Mouse (Mus musculus): ENCODE measurements around the gene Dscam. TPM values are rescaled to one million over a fixed set of nuclear protein-coding genes. Genes with fewer than 3 reads are reported as not detected.

Gene Dscam
- total RNA-seq, 2 experiments from 2014 or later, result not detected

DNA sequence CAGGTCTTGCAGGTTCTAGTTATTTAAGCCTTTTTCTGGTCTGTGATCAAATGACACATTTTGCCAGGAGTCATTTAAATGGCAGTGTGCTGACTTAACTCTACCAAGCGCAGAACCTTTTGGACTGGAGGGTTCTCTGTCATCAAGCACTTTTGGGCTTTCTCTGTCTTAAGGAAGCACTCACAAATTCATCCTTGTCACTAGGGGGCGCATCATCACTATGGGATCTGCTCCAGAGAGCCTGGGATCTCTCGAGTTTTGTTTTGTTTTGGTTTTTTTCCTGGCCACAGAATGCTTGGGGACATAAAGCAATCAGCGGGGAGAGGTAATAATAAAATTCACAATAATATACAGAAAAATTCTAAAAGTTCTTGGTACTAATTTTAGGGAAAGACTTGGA is 486.0 kb downstream of the Dscam start:
- ATAC-seq (replicated peaks; ENCODE audit: low FRiP score, poor library complexity, severe bottlenecking), result 0 out of 2 replicates have a peak, but pooled peaks have one; percentile 33

DNA sequence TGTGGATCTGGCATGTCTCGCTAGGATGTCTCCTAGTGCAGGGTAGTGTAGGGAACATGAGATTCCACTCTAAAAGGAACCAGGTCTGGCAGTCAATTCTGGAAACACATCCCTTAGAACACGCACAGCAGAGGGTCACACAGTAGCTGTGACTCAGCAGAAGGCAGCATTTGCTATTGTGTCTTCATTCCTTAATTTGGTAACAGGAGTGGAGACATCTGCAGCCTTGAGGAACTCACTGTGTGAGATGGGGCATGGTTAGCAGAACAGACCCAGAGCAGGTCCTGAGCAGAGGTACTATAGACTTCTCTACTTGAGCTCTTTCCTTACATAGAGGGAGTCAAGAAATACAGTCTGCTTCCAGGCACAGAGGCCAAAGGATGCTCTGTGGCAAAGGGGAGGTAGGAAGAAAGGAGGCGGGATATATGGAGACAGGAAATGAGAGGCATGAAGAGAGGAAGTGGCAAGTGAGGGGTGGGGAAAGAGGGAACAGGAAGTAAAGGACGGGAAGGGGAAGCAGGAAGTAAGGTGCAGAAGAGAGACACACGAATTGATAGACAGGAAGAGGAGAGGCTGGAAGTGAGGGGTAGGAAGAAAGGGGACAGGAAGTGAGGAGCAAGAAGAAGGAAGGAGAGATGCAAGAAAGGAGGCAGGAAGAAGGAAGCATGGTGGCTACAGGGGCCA is 488.1 kb downstream of the Dscam start:
- no peak for ATAC-seq (replicated peaks; ENCODE audit: low FRiP score, poor library complexity, severe bottlenecking)

DNA sequence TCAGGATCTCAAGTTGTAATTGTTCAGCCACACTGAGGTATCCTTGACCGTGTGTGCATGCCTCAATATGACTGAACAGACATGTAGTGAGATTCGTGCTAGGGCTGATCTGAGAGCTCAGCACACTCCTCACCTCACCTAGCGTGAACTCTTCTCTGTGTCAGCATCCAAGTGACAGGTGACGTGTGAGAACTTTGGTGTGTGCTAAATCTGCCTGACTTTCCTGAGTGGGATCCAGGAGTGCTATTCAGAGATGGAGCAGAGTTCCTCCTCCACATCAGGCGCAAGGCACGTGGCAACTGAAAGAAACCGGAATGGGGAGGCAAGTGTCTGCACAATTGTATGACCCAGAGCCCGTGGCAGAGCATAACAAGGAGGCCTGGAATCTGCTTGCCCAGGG is 490.6 kb downstream of the Dscam start:
- ATAC-seq (replicated peaks; ENCODE audit: low FRiP score, poor library complexity, severe bottlenecking), result no peak

DNA sequence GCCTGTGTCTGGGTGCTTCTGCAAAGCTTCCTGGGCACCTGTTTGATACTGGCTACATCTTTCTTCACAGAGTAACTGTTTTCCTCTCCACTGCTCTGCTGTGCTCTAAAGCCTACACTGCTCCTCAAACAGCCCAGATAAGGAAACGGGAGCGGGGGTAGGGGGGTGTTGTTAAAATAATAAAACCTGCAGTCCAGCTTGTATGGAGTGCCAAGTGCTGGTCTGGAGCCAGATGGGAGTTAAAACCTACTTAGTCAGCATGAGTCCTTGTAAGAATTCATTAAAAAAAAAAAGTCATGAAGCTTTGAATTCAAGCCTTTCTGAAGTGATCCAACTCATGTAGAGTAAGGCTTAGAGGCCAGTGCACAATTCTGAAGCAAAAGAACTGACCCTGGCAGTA is 493.1 kb downstream of the Dscam start:
- no peak for ATAC-seq (replicated peaks; ENCODE audit: low FRiP score, poor library complexity, severe bottlenecking)

DNA sequence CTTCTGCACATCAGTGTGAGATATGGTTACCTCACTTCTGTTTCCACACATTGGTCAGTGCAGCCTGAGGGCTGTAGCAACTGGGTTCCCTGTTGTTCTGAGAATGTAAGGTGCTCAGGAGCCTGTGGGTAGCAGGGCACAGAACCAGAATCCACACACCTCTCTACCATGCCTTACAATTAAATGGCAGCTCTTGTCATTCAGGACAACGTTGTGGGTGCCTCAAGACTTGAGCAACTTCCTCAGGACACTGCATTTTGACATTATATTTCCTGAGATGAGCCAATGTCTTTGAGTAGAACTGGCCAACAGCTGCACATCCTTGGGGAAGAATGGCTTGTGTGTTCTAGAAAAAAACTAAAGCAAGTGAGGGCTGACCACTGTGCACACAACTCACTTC is 493.9 kb downstream of the Dscam start:
- ATAC-seq (replicated peaks; ENCODE audit: low FRiP score, poor library complexity, severe bottlenecking), result no peak

DNA sequence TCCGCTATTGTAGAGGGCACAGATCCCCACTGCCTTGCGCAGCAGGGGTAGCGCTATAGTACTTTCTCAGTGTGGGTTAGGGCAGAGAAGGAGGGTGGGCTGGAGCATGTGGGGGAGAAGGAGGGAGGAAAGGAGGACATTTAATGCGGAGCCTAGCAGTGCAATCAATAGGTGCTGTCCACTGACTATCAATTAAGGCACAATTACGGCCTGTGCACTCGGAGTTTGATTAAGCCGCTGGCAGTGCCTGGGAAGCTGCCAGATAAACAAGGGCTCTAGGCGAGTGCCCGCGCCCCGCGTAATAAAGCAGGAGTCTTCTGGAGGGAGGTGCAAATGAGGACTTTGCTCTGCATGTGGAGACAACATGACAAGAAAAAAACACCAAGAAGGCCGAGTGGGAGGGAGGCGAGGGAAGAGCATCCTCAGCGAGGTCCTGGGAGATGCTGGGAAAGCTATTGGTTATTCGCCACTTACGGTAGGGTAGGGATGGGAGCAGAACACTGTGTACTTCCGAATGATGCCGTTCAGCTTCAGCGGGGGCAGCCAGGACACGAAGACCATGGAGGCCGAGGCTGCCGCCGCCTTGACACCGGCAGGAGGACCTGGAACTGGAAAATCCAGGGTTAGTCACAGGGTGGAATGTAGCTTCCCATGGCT is 497.2 kb downstream of the Dscam start:
- ATAC-seq (replicated peaks; ENCODE audit: low FRiP score, poor library complexity, severe bottlenecking), result no peak

DNA sequence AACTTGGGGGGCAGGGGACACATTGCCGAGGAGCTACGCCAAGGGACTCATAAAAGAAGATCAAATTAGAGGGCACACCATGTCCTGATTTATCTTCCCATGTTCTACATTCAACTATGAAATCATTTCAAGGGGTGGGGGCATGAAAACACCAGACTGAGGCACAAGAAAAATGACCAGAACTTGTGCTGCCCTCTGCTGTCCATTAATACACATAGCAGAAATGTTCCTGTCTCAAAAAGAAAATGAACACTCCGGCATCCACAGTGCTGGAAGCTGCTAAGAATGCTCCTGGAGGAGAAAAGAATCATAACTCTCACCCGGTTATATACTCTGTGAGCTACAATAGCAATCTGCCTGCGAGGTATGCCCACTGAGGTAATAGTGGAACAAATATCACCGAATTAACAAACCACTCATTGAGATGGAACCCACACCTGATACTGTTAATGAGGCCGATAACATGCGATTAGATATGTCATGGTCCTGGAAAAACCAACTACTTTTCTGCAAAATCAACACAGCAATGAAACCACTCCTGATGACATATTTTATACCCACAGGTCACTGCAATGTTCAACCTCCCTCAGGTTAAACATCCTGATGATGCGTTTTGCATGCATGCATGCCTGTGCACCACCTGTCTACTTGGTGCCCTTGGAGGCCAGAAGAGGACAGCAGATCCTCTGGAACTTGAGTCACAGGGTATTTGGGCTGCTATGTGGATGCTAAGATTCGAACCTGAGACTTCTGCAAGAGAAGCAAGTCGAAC is 498.8 kb downstream of the Dscam start:
- no peak for ATAC-seq (replicated peaks; ENCODE audit: low FRiP score, poor library complexity, severe bottlenecking)

DNA sequence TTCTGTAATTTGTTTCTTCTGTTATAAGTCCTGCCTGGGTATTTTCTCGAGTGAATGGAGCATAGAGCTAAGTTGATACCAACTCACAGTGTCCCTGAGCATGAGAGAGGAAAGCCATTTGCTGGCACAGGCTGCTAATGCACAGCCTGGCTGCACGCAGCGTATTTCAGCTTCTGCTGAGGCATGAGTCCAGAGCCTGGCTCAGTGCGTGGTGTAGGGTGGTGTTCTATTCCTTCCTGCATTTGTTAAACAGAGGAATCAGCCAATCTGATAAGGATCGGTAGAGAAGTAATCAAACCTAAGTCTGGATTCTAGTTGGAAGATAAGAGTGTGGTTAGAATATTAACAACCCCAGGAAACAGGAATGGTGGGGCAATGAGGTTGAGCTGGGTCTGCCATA is 500.8 kb downstream of the Dscam start:
- ATAC-seq (replicated peaks; ENCODE audit: low FRiP score, poor library complexity, severe bottlenecking), result no peak

DNA sequence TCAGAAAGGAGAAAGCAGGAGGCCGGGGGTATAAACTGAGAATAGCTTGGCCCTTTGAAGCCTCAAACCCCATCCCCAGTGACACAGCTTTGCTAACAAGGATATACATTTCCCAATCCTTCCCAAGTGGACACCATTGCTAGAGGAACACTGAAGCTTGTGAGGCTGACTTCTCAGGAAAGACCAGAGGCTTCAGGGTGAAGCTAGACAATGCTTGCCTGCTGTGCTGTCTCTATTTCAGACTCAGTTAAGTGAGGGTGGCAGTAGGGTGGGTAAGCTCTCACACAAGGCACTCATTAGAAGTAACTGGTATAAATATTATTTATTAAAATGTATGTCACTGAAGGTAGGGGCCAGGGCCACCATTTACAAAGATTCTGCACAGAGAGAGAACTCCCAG is 502.1 kb downstream of the Dscam start:
- no peak for ATAC-seq (replicated peaks; ENCODE audit: low FRiP score, poor library complexity, severe bottlenecking)

DNA sequence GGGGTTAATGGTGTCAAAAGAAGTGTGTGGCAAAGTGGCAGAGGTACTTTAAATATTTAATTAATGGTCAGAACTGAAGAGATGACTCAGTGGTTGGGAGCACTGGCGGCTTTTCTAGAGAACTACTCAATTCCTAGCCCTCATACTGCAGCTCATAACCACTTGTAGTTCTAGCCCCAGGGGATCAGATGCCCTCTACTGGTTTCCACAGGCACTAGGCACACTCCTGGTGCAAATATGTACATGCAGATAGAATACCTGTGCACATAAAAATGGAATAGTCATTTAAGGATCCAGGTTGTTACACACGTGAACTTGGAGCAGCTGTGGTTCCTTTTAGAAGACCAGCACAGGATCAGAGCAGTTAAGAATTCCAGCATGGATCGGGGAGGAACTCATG is 509.5 kb downstream of the Dscam start:
- no peak for ATAC-seq (replicated peaks; ENCODE audit: low FRiP score, poor library complexity, severe bottlenecking)

DNA sequence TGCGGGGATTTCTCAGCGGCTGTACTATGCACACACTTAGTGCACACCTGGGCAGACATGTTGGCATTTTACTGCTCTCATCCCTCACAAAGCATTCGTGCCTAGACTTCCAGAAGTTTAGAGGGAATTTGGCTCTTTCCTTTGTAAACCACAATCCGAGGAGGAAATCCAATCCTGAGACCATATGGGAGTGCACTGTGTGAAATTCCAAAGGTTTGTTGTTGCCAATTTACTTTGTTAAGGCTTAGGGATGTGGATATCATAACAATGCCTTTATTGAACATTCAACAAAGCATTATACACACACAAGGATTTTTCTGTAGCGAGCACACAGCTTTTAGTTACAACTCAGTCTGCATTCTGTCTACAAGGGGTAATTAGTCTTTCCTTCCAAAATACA is 511.3 kb downstream of the Dscam start:
- ATAC-seq (replicated peaks; ENCODE audit: low FRiP score, poor library complexity, severe bottlenecking), result no peak

DNA sequence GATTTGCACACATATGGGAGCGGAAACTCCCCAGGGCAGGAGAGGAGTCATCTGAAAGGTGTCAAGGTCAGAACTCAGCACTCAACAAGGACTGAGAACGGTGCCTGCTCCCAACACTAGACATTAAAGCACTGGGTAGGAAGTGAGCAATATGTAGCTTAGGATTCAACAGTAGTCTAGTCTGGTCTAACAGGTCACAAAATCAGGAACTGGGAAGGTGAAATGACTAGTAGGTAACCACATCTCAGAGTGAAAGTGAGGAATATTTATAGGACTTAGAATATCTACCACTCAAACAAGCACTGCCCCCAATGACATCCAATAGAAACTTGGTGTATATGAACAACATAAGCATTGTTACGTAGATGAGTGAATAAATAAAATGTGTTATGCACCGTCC is 515.0 kb downstream of the Dscam start:
- ATAC-seq (replicated peaks; ENCODE audit: low FRiP score, poor library complexity, severe bottlenecking), result no peak

DNA sequence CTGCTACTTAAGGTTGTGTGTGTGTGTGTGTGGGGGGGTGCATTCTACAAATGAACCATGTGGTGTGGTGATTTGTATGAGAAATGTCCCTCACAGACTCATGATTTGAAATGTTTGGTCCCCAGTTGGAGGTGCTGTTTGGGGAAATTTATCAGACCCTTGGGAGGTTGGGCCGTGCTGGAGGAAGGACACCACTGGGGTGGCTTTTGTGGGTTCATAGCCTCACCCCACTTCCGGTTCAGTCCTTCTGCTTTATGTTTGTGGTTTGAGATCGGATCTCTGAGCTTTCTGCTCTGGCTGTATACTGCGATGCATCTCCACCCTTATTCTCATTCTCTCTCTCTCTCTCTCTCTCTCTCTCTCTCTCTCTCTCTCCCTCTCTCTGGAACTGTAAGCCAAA is 516.5 kb downstream of the Dscam start:
- no peak for ATAC-seq (replicated peaks; ENCODE audit: low FRiP score, poor library complexity, severe bottlenecking)

DNA sequence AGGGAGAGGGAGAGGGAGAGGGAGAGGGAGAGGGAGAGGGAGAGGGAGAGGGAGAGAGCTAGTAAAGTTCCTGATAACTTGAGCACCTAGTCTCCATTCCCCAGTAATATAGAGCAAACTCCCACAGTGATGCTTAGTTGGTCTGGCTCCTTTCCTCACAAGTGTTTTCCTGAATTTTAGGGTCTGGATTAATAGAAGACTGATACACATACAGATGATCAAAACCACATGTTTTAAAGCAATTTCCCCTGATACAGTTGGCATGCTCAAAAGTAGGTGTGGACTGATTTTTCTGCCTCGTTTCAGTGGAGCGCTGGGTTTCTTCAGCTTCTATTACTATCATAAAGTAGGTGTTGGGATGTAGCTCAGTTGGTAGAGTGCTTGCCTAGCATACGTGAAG is 519.1 kb downstream of the Dscam start:
- ATAC-seq (replicated peaks; ENCODE audit: low FRiP score, poor library complexity, severe bottlenecking), result no peak

DNA sequence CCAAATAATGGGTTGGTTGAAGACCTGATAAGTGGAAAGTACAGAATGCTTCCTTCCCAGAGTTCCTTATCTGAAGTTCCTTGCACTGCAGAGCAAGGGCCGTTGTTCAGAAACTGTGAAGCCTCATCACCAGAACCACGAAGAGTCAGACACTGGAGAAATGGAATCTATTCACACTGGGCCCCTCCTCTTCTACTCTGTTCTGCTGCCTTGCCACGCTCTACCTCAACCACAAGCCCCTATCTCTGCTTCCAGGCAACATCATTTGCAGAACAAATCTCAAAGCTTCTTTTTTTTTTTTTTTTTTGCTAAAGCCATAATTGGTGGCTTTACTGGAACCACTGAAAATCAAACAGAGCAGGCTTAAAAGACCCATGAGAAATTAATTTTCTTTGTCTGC is 530.5 kb downstream of the Dscam start:
- ATAC-seq (replicated peaks; ENCODE audit: low FRiP score, poor library complexity, severe bottlenecking), result no peak

DNA sequence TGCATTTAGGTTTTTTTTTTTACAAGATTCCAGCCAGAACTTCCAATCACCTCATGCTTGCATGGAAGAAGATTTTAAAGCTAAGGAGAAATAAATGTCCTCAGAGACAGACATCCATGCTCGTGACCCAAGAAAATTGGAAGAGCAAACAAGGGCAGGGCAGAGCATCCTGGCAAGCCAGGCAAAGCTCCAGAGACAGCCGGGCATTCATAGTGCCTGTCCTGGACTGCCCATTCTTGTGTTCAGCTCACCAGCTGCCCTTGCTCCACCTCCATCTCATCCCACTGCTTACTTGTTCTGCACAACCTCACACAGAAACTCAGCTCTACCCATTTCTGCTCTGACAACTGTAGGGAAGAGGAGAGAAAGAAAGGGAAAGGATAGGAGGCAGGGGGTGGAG is 534.6 kb downstream of the Dscam start:
- ATAC-seq (replicated peaks; ENCODE audit: low FRiP score, poor library complexity, severe bottlenecking), result no peak

DNA sequence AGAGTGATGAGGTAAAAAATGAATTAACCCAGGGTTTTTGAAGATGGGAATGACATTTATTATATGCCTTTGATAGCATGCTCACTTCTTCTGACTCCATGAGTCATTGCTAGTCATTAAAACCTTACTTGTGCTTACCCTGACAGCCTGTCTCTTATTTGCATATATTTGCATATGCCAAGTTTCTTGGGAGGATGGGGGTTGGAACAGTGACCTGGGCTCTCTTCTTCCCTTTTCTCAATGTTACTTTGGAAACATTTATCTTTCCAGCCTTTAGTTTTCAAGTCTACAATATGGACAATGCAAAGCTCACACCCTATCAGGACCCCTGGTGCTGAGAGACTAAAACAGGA is 535.8 kb downstream of the Dscam start:
- ATAC-seq (replicated peaks; ENCODE audit: low FRiP score, poor library complexity, severe bottlenecking), result no peak

DNA sequence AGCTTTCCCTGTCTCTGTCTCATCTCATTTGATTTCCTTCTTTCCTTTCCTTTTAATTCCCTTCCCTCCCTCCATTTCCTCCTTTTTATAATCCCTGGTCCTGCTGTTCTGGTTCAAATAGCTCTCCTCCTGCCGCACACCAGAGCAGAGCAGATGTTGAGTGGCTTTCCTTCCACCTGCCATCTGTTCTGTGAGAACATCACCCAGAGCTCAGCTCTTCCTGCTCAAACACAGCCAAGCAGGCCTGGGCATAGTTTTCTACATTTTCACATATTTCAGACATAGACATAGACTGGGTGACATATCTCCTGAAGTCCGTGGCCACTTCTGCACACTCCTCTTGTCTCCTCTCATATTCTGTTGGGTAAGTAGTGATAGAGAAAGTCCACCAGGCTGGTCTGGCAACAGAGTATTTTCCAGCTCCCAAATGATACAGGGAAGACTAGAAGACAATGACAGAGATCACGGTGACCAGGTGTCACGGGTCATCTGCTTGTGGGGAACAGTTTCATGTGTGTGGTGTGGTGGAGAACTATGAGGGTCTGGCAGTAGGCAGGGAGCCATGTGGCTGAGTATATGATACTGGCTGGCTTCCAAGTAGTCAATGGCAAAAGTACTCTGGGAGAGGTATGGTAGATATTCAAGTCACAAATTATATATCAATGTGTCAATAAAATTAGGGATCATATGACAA is 536.3 kb downstream of the Dscam start:
- ATAC-seq (replicated peaks; ENCODE audit: low FRiP score, poor library complexity, severe bottlenecking), result no peak

DNA sequence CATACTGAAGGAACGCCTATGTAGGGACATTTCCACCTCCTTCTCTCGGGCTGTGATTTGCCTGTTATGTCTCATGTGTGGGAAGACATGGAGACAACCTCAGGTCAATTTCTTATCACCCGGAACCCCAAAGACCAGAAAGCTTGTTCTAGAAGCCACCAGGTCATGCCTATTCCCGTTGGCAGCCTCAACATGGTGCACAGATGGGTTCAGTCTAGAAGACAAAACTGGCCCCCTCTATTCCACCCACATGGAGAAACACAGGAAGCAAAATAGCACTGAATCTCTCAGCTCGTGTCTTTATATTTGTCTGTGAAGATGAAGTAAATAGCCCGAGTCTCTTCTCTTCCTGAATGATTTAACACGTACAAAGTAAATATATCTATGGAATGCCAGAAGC is 540.3 kb downstream of the Dscam start:
- ATAC-seq (replicated peaks; ENCODE audit: low FRiP score, poor library complexity, severe bottlenecking), result no peak

DNA sequence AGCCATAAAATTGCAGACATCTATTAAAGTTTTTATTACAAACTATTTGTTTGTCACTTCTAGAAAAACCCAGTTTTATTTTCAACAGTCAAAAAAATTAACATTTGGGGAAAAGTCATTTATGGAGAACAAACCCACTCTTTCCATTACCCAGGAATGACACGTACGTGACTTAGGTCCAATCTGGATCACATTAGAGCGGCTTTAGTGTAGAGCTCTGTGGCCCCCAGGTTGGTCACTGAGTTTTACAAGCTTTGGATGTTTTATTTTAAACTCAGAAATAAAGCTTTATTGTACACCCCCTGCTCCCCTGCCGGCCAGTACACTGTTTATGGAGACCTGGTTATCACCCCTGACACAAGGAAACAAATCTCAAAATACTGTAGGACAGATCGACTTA is 540.9 kb downstream of the Dscam start:
- ATAC-seq (replicated peaks; ENCODE audit: low FRiP score, poor library complexity, severe bottlenecking), result no peak

DNA sequence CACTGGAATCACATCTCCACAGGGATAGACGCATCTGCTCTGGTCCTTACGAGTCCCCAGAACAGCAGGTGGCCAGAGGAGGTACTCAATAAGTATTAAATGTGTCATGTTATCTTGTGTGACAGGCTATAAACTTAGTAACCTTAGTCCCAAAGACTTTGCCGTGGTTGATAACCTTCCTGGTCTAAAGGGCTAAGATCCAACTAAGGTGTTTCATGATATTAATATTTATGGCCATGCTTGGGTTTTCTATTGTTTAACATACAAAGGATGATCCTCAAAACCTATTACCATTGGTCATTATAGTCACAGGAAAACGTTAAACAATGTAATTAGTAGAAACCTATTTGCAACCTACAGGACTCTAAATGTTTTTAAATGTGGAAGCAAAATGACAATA is 545.1 kb downstream of the Dscam start:
- no peak for ATAC-seq (replicated peaks; ENCODE audit: low FRiP score, poor library complexity, severe bottlenecking)

All from erythroid progenitor cell, adult 5-6 weeks (primary cell).